Mouse (Mus musculus): ENCODE measurements around the gene Zfp598.
"Not testable (repeated sequence)": the region's sequence is repeated elsewhere in the genome, so short reads cannot be mapped to it uniquely, and the experiment has no call there.

Gene Zfp598

GRCm38 (mm10) chr17:24687146-24687595 is 17.7 kb downstream of the Zfp598 start:
- in situ Hi-C loops (cut with MseI, MboI), result no loop called here

GRCm38 (mm10) chr17:24687599-24687998 is 18.1 kb downstream of the Zfp598 start:
- in situ Hi-C loops (cut with MseI, MboI), result no loop called here

DNA sequence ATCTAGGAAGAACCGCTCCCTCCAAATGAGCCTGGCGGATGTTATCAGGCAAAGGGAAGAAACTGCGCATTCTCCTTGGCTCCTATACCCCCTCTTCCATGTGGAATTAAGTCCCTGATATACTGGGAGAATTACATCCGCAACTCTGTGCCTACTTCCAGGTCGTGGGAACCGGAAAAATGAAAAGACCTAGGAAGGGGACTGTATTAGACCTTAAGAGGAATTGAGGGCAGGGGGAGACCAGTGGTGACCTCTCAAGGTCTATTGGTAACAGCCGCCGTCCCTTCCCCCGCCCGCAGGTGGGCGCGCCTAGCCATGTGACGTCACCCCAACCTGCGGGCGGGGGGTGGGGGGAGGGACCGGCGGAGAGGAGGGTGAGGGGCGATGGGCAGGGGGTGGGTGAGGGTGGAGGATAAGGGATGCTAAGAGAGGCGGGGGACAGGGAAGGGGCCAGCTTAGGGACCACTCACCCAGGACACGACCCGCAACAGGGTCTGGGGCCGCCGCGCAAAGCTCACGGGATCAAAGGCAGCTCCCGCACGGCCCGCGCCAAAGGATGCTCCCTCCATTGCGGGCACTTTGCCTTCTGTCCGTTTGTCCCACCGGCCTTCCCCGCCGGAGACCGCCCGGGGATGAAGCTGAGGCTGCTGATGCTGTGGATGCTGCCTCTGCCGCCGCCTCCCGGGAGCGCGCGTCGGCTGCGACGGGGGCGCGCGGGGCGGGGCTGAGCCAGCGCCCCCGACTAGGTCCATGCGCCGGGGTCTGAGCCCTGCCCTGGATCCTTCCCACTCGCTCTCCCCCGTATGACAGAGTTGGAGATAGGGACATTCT is 20.0 kb downstream of the Zfp598 start, which contains the start of gene Syngr3:
Gene Syngr3, minus strand, starts transcription at position 705 of the 831 bp plus-strand sequence.
- in situ Hi-C loops (cut with MseI, MboI), result no loop called here

GRCm38 (mm10) chr17:24692385-24692784 is 22.9 kb downstream of the Zfp598 start:
- in situ Hi-C loops (cut with MseI, MboI), result no loop called here

DNA sequence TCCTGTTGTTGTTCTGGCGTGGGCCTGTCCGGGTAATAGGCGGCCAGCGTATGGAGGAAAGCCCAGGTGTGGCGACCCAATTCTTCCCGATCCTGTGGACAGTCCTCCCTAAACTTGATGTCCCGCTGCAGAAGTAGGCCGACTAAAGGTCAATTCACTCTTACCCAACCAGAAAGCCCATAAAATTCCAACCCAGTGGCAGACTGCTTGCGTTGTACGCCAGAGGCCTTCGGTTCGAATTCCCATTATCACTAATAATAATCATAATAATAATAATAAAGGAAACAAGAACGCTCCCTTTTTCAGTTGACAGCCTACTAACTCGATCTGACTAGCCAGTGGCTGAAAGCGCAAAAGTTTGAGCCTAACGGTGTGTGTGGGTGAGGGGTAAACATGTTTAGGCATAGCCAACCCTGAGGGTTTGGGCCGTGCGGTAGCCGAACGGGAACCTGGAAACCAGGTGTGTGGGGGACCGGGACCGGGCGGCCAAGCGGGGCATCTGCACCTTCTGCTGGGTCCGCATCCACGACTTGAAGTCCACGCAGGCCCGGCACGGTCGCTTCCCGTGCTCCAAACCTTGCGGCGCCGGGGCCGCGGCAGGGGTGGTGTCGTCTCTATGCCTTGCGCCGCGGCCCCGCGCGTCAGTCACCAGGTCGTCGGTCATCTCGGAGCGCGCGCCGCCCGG is 26.0 kb downstream of the Zfp598 start:
- in situ Hi-C loops (cut with MseI, MboI), result no loop called here

DNA sequence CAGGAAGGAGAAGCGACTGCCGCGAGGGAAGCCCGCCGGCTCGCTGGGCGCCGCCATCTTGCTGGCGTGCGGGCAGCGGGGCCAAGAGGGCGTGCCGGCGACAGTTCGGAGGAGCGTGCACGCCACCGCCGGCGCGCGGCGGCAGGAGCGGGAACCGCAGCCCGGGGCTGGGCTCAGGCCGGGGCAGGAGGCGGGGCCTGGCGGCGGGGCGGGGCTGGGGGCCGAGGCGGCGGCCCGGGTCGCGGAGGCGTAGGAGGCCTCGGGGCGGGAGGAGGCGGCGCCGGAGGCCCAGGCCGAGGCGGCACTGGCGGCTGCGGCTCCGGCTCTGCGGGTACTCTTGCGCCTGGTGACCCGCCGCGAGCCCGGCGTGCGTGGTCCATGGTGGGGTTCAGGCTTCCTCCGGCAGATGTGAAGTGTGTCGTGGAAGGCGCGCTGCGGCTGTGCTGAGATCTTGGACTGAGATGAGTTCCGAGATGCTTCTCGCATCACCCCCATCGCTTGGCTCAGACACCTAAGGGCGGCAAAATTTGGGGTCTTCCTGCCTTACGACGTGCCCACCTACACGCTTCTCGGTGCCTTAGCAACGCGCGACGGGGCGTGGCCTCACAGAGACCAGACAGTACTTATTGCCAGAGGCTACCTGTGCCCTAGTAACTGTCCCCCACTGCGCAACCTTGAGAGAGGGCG is 26.7 kb downstream of the Zfp598 start, which contains the start of the genes Gfer and Noxo1:
Gene Gfer, minus strand, starts transcription at position 146 of the 687 bp plus-strand sequence.
Gene Noxo1, plus strand, starts transcription at position 224 of the 687 bp plus-strand sequence.
- in situ Hi-C loops (cut with MseI, MboI), result no loop called here

GRCm38 (mm10) chr17:24697985-24698384 is 28.5 kb downstream of the Zfp598 start:
- in situ Hi-C loops (cut with MseI, MboI), result no loop called here

DNA sequence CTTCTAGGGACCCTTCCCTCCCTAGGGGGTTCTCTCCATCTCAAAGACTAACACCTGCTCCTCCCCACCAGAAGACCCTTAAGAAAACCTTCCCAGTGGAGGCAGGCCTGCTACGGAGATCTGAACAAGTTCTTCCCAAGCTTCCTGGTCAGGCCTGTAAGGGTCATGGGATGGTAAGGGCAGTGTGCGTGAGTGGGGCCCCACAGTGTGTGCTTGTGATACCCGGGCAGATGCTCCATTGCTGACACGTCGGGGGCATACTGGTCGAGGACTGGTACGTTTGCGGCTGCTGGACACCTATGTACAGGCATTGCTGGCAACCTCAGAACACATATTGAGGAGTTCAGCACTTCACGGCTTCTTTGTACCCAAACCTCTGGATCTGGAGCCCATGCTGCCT is 29.2 kb downstream of the Zfp598 start:
- in situ Hi-C loops (cut with MseI, MboI), result no loop called here

GRCm38 (mm10) chr17:24699473-24699872 is 30.0 kb downstream of the Zfp598 start:
- in situ Hi-C loops (cut with MseI, MboI), result no loop called here

GRCm38 (mm10) chr17:24701251-24701650 is 31.8 kb downstream of the Zfp598 start:
- in situ Hi-C loops (cut with MseI, MboI), result no loop called here

- in situ Hi-C loops (cut with MseI, MboI), result no loop called here
These were observed 36.3 kb downstream of the Zfp598 start for GRCm38 (mm10) chr17:24705821-24706220.

- in situ Hi-C loops (cut with MseI, MboI), result no loop called here
These were observed 37.7 kb downstream of the Zfp598 start, which contains the start of gene Tbl3 for GRCm38 (mm10) chr17:24706982-24707800. Gene Tbl3, minus strand, starts transcription at chr17:24707660.

DNA sequence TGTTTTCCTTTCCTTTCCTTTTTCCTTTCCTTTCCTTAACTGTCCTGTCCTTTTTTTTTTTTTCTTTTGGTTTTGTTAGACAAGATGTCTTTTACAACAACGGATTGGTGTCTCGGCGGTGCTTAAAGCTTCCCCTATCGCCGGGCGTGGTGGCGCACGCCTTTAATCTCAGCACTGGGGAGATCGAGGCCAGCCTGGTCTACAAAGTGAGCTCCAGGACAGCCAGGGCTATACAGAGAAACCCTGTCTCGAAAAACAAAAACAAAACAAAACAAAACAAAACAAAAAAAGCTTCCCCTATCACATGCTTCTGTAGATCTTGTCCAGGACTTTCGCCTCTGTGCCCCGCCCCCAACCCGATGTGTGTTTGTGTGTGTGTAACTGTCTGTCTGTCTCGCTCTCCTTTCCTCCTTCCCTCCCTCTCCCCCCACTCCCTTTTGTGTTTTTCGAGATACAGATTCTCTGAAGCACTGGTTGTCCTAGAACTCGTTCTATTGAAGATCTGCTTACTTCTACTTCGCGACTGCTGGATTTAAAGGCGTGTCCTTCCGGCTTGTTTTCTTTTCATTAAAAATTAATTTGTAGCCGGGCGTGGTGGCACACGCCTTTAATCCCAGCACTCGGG is 38.4 kb downstream of the Zfp598 start:
- in situ Hi-C loops (cut with MseI, MboI), result no loop called here

DNA sequence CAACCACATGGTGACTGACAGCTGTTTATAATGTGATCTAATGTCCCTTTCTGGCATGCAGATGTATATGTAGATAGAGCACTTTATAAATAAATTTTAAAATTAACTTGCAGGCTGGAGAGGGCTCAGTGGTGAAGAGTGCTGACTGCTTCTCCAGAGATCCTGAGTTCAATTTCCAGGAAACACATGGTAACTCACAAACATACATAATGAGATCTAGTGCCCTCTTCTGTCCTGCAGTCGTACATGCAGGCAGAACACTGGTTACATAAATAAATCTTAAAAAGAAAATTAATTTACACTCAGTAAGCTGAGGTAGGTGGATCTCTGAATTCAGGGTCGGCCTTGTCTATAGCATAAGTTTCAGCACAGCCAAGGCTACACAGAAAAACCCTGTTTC is 39.2 kb downstream of the Zfp598 start:
- in situ Hi-C loops (cut with MseI, MboI), result no loop called here

GRCm38 (mm10) chr17:24715556-24715955 is 46.1 kb downstream of the Zfp598 start:
- in situ Hi-C loops (cut with MseI, MboI), result no loop called here

- in situ Hi-C loops (cut with MseI, MboI), result no loop called here
These were observed 46.7 kb downstream of the Zfp598 start for GRCm38 (mm10) chr17:24716166-24716682.

- in situ Hi-C loops (cut with MseI, MboI), result no loop called here
These were observed 48.5 kb downstream of the Zfp598 start, which contains the start of the genes Rnf151 and Rps2 for GRCm38 (mm10) chr17:24717943-24718342. Gene Rnf151, minus strand, starts transcription at chr17:24718063. Gene Rps2, plus strand, starts transcription at chr17:24718116.

GRCm38 (mm10) chr17:24718938-24719337 is 49.5 kb downstream of the Zfp598 start:
- in situ Hi-C loops (cut with MseI, MboI), result not testable (repeated sequence)

- in situ Hi-C loops (cut with MseI, MboI), result no loop called here
These were observed 50.2 kb downstream of the Zfp598 start for GRCm38 (mm10) chr17:24719494-24720222.

All from mouse trophoblast stem cell (cell line).